9 mouse cellular contexts compared by ENCODE assay signal in the genomic region with DNA sequence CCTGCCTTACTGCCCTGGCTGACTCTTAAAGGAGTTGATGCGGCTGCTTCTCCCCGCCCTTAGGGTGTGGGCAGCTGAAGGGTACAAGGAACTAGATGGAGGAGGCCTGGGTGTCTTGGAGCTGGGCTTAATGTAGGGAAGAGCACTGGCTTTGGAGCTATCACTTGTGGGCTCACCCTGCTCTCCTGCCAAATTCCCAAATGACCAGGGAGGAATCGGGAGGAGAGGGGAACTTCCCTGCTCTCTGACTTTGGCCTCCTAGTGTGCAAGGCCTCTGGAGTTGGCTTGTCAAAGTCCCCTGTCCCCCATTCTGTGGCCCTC. TPM values are rescaled to one million over a fixed set of nuclear protein-coding genes. Genes with fewer than 3 reads are reported as not detected.
DNase-seq lines count a peak whose midpoint lies in the region; ATAC-seq and TF ChIP-seq lines count a peak whose summit lies in the region.
"Had no signal": no experiment of that assay in that cellular context is flagged by ENCODE, and none has a peak within 500 bp of the region (broad histone marks: within the 10 kb centered on the region; RNA-seq: fewer than 3 reads in every experiment).

No protein-coding gene starts in this region.

- ATAC-seq in forebrain, embryonic 11.5 days (replicated peaks; ENCODE audit: low FRiP score): no peak
- ATAC-seq in limb, embryonic 12.5 days (ENCODE audit: insufficient number of reproducible peaks, insufficient read depth, low FRiP score, low TSS enrichment, low read depth): no peak
- ATAC-seq in neural tube, embryonic 13.5 days (ENCODE audit: low read depth): no peak

- DNase-seq in left cerebral cortex, adult 2 months (ENCODE audit: extremely low spot score in 1 of 2, low spot score in 2 of 2): no peak
- no peak for DNase-seq in left cerebral cortex, adult 18-20 months (ENCODE audit: low spot score in 2 of 2)
- no peak for DNase-seq in forebrain, embryonic 11.5 days (ENCODE audit: low spot score)
- no peak for DNase-seq in thymus, postnatal 14 days
- DNase-seq in left cerebral cortex, postnatal 4 days: no peak
- DNase-seq in frontal cortex, postnatal 10 days (ENCODE audit: low spot score in 2 of 2): no peak

- peak overlapping the region; percentile 89 for H3K4me3 ChIP-seq in left cerebral cortex, adult 2 months
- peak overlapping the region; percentile 67 for H3K4me3 ChIP-seq in forebrain, embryonic 11.5 days (ENCODE audit: low read depth, low read length)
- H3K4me3 ChIP-seq in limb, embryonic 12.5 days (replicated peaks): peak overlapping the region; percentile 65
- peak overlapping the region; percentile 68 for H3K4me3 ChIP-seq in neural tube, embryonic 13.5 days

- WGBS in forebrain, embryonic 11.5 days: 3% methylated on average over 3 of the region's 3 CpGs
- WGBS in limb, embryonic 12.5 days: 3% methylated on average over 3 of the region's 3 CpGs
- 2% methylated on average over 3 of the region's 3 CpGs for WGBS in neural tube, embryonic 13.5 days

- no peak for TF ChIP-seq CTCF in left cerebral cortex, adult 2 months (IDR thresholded peaks at IDR 0.05)

- peak overlapping the region; percentile 76 for H3K4me2 ChIP-seq in forebrain, embryonic 11.5 days (ENCODE audit: low read depth, low read length, severe bottlenecking)
- H3K4me2 ChIP-seq in limb, embryonic 12.5 days: peak overlapping the region; percentile 85
- peak overlapping the region; percentile 89 for H3K4me2 ChIP-seq in neural tube, embryonic 13.5 days

- peaks cover 2% of the 10 kb centered on the region; the same call in 1 of the 2 replicates for H3K4me1 ChIP-seq in forebrain, embryonic 11.5 days (replicated peaks; ENCODE audit: control insufficient read depth, insufficient read depth, low read length)
- H3K4me1 ChIP-seq in limb, embryonic 12.5 days (replicated peaks): peaks cover 20% of the 10 kb centered on the region
- peaks cover 33% of the 10 kb centered on the region for H3K4me1 ChIP-seq in neural tube, embryonic 13.5 days (replicated peaks)

- H3K27me3 ChIP-seq in forebrain, embryonic 11.5 days (ENCODE audit: control insufficient read depth, insufficient read depth, low read length): no peaks in the 10 kb centered on the region
- H3K27me3 ChIP-seq in limb, embryonic 12.5 days: peaks cover 25% of the 10 kb centered on the region
- 0 out of 2 replicates have a peak, but pooled peaks cover 4% of the 10 kb centered on the region for H3K27me3 ChIP-seq in neural tube, embryonic 13.5 days

- H3K9me3 ChIP-seq in forebrain, embryonic 11.5 days (ENCODE audit: control insufficient read depth, low read length): no peaks in the 10 kb centered on the region
- no peaks in the 10 kb centered on the region for H3K9me3 ChIP-seq in limb, embryonic 12.5 days
- no peaks in the 10 kb centered on the region for H3K9me3 ChIP-seq in neural tube, embryonic 13.5 days

- peaks cover 3% of the 10 kb centered on the region; the same call in 1 of the 2 replicates for H3K36me3 ChIP-seq in forebrain, embryonic 11.5 days (ENCODE audit: control insufficient read depth, insufficient read depth, low read length)
- peaks cover 39% of the 10 kb centered on the region for H3K36me3 ChIP-seq in limb, embryonic 12.5 days
- H3K36me3 ChIP-seq in neural tube, embryonic 13.5 days: peaks cover 35% of the 10 kb centered on the region

- intact Hi-C loops in left cerebral cortex, adult 2 months (cut with DNase I): loop anchor here (10.0 kb wide), 1 partner anchor 454 kb away; a partner anchor contains a TSS
- intact Hi-C loops in left cerebral cortex, postnatal 4 days (cut with DNase I): no loop called here

- H3K9ac ChIP-seq in forebrain, embryonic 11.5 days (ENCODE audit: low read length): peak overlapping the region; percentile 65
- H3K9ac ChIP-seq in limb, embryonic 12.5 days (replicated peaks): peak overlapping the region; percentile 76
- H3K9ac ChIP-seq in neural tube, embryonic 13.5 days: peak overlapping the region; percentile 87

- H3K27ac ChIP-seq in left cerebral cortex, adult 2 months: peak overlapping the region; percentile 96
- no peak overlapping the region for H3K27ac ChIP-seq in forebrain, embryonic 11.5 days (ENCODE audit: low read depth, low read length)
- H3K27ac ChIP-seq in limb, embryonic 12.5 days: peak overlapping the region; percentile 50
- peak overlapping the region; percentile 83 for H3K27ac ChIP-seq in neural tube, embryonic 13.5 days (replicated peaks)

RNA-seq across cellular contexts. Expression of a gene that starts 0.7 kb away (rescaled TPM):
- total RNA-seq in left cerebral cortex, adult 2 months (2021): 100 to 1,000 TPM; 334 to 335 TPM
- total RNA-seq in left cerebral cortex, adult 18-20 months (2021): 100 to 1,000 TPM; 313 to 338 TPM
- 67.9 and 76.7 TPM in 2 replicates for polyA plus RNA-seq in forebrain, embryonic 11.5 days (2014; fragmentation: Nextera tagmentation; extraction: Ambion mirVana)
- polyA plus RNA-seq in limb, embryonic 12.5 days (2016; fragmentation: Nextera tagmentation; extraction: Ambion mirVana): 40.3 and 49.8 TPM in 2 replicates
- 120 and 122 TPM in 2 replicates for polyA plus RNA-seq in neural tube, embryonic 13.5 days (2015; fragmentation: Nextera tagmentation; extraction: Ambion mirVana)
- total RNA-seq in left cerebral cortex, postnatal 4 days (2021): 100 to 1,000 TPM; 212 to 213 TPM

RNA-seq across cellular contexts. Expression of a gene that starts 22.9 kb away (rescaled TPM):
- total RNA-seq in left cerebral cortex, adult 2 months (2021): 10 to 100 TPM; 31.7 to 31.8 TPM
- 10 to 100 TPM; 28.4 to 33.0 TPM for total RNA-seq in left cerebral cortex, adult 18-20 months (2021)
- polyA plus RNA-seq in forebrain, embryonic 11.5 days (2014; fragmentation: Nextera tagmentation; extraction: Ambion mirVana): 2.7 and 4.2 TPM in 2 replicates
- polyA plus RNA-seq in limb, embryonic 12.5 days (2016; fragmentation: Nextera tagmentation; extraction: Ambion mirVana): 2.1 and 3.0 TPM in 2 replicates
- polyA plus RNA-seq in neural tube, embryonic 13.5 days (2015; fragmentation: Nextera tagmentation; extraction: Ambion mirVana): 2.3 and 2.9 TPM in 2 replicates
- total RNA-seq in left cerebral cortex, postnatal 4 days (2021): 10 to 100 TPM; 57.2 to 58.7 TPM

RNA-seq across cellular contexts. Expression of a gene that starts 23.4 kb away (rescaled TPM):
- total RNA-seq in left cerebral cortex, adult 2 months (2021): 10 to 100 TPM; 29.0 to 30.1 TPM
- total RNA-seq in left cerebral cortex, adult 18-20 months (2021): 10 to 100 TPM; 31.6 to 33.8 TPM
- 10.4 and 11.9 TPM in 2 replicates for polyA plus RNA-seq in forebrain, embryonic 11.5 days (2014; fragmentation: Nextera tagmentation; extraction: Ambion mirVana)
- 6.3 and 6.7 TPM in 2 replicates for polyA plus RNA-seq in limb, embryonic 12.5 days (2016; fragmentation: Nextera tagmentation; extraction: Ambion mirVana)
- 7.9 and 11.4 TPM in 2 replicates for polyA plus RNA-seq in neural tube, embryonic 13.5 days (2015; fragmentation: Nextera tagmentation; extraction: Ambion mirVana)
- 10 to 100 TPM; 29.2 to 30.4 TPM for total RNA-seq in left cerebral cortex, postnatal 4 days (2021)

RNA-seq across cellular contexts. Expression of a gene that starts 33.4 kb away (rescaled TPM):
- not detected for total RNA-seq in left cerebral cortex, adult 2 months (2021)
- not detected for total RNA-seq in left cerebral cortex, adult 18-20 months (2021)
- polyA plus RNA-seq in forebrain, embryonic 11.5 days (2014; fragmentation: Nextera tagmentation; extraction: Ambion mirVana): not detected in 2 replicates
- not detected in 2 replicates for polyA plus RNA-seq in limb, embryonic 12.5 days (2016; fragmentation: Nextera tagmentation; extraction: Ambion mirVana)
- polyA plus RNA-seq in neural tube, embryonic 13.5 days (2015; fragmentation: Nextera tagmentation; extraction: Ambion mirVana): not detected in 2 replicates
- total RNA-seq in left cerebral cortex, postnatal 4 days (2021): not detected
- total RNA-seq: gastrocnemius, postnatal 25 days had no signal

RNA-seq across cellular contexts. Expression of a gene that starts 39.3 kb away (rescaled TPM):
- under 1 TPM in 1 of 2 experiments, not detected in 1; 0.87 TPM for total RNA-seq in left cerebral cortex, adult 2 months (2021)
- 1 to 10 TPM in 1 of 2 experiments, under 1 TPM in 1; 0.23 to 1.4 TPM for total RNA-seq in left cerebral cortex, adult 18-20 months (2021)
- polyA plus RNA-seq in forebrain, embryonic 11.5 days (2014; fragmentation: Nextera tagmentation; extraction: Ambion mirVana): 0.31 and 0.79 TPM in 2 replicates
- 0.10 TPM in 1 of 2 replicates, not detected in the other for polyA plus RNA-seq in limb, embryonic 12.5 days (2016; fragmentation: Nextera tagmentation; extraction: Ambion mirVana)
- 0.15 and 0.28 TPM in 2 replicates for polyA plus RNA-seq in neural tube, embryonic 13.5 days (2015; fragmentation: Nextera tagmentation; extraction: Ambion mirVana)
- not detected for total RNA-seq in left cerebral cortex, postnatal 4 days (2021)
- total RNA-seq: gastrocnemius, postnatal 25 days had no signal
